In the genomic region with DNA sequence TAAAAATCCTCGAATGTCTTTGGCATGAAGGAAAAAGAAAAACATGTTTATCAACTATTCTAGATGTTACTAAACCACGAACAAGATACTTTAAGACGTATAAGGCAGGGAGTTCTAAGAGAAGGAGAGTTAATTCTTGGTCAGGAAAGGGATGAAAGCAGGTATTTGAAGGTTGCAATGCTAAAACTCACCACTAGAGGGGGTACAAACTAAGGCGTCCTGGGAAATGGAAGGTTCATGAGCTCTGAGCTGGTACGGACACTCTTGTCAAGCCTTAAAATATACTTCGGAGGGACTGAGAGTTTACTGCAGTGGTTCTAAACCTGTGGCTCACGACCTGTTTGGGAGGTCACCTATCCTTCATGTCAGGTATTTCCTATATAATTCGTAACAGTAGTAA, we compare ENCODE assay signal across 8 mouse cellular contexts. TPM values are rescaled to one million over a fixed set of nuclear protein-coding genes. Genes with fewer than 3 reads are reported as not detected.
DNase-seq lines count a peak whose midpoint lies in the region; ATAC-seq and TF ChIP-seq lines count a peak whose summit lies in the region.

No protein-coding gene starts in this region.

- no peak overlapping the region for H3K4me3 ChIP-seq in kidney, adult 2 months (ENCODE audit: insufficient read depth, low read depth, low read length)
- no peak overlapping the region for H3K4me3 ChIP-seq in kidney, embryonic 14.5 days (ENCODE audit: low read length)
- no peak overlapping the region for H3K4me3 ChIP-seq in heart, postnatal 0 days (ENCODE audit: low read depth, low read length)

- DNase-seq in kidney, adult 2 months = peak; percentile 73
- peak; percentile 38 for DNase-seq in urinary bladder, postnatal 14 days (ENCODE audit: low spot score)
- no peak for DNase-seq in urinary bladder, postnatal 4 days (ENCODE audit: low spot score in 2 of 2)
- peak; percentile 59 for DNase-seq in c-Kit-positive CD71-positive TER-119-negative erythroid progenitor cells, embryonic 14.5 days (ENCODE audit: low read depth)
- peak; percentile 55 for DNase-seq in heart, postnatal 0 days (ENCODE audit: low spot score)
- peak; percentile 32 to 38 for DNase-seq in natural killer cell, adult 2 months (ENCODE audit: low spot score in 2 of 2)
- DNase-seq in gastrocnemius, postnatal 14 days = no peak

- no peak for ATAC-seq in kidney, embryonic 14.5 days (ENCODE audit: low FRiP score, low TSS enrichment)
- ATAC-seq in heart, postnatal 0 days (ENCODE audit: insufficient read depth, low read depth) = no peak

- no peak overlapping the region for H3K9ac ChIP-seq in kidney, embryonic 14.5 days (ENCODE audit: low read depth, low read length)
- H3K9ac ChIP-seq in heart, postnatal 0 days (replicated peaks; ENCODE audit: low read depth, low read length) = no peak overlapping the region

- TF ChIP-seq POLR2A in kidney, adult 2 months (IDR thresholded peaks at IDR 0.05; ENCODE audit: low read depth, low read length) = no peak

- H3K27me3 ChIP-seq in kidney, adult 2 months (replicated peaks; ENCODE audit: control insufficient read depth, insufficient read depth, low read length) = no peaks in the 10 kb centered on the region; the same call in 1 of the 2 replicates
- no peaks in the 10 kb centered on the region for H3K27me3 ChIP-seq in kidney, embryonic 14.5 days (ENCODE audit: control insufficient read depth, insufficient read depth, low read length)
- no peaks in the 10 kb centered on the region for H3K27me3 ChIP-seq in heart, postnatal 0 days (ENCODE audit: control insufficient read depth, insufficient read depth, low read length)

- TF ChIP-seq CTCF in kidney, adult 2 months (conservative IDR thresholded peaks at IDR 0.05; ENCODE audit: insufficient read depth, insufficient read length, low read depth, low read length) = peak; percentile 54
- peak; percentile 90 for TF ChIP-seq CTCF in heart, postnatal 0 days (IDR thresholded peaks at IDR 0.05; ENCODE audit: low read depth)

- no peaks in the 10 kb centered on the region for H3K9me3 ChIP-seq in kidney, embryonic 14.5 days (ENCODE audit: control insufficient read depth, low read length)
- H3K9me3 ChIP-seq in heart, postnatal 0 days (replicated peaks; ENCODE audit: control insufficient read depth, low read length) = no peaks in the 10 kb centered on the region

- no peaks in the 10 kb centered on the region for H3K36me3 ChIP-seq in kidney, adult 2 months (ENCODE audit: control insufficient read depth, insufficient read depth, low read length)
- no peaks in the 10 kb centered on the region for H3K36me3 ChIP-seq in kidney, embryonic 14.5 days (ENCODE audit: control insufficient read depth, insufficient read depth, low read length)
- H3K36me3 ChIP-seq in heart, postnatal 0 days (replicated peaks; ENCODE audit: control insufficient read depth, insufficient read depth, low read length) = no peaks in the 10 kb centered on the region

- H3K4me2 ChIP-seq in kidney, embryonic 14.5 days (replicated peaks; ENCODE audit: low read depth, low read length) = no peak overlapping the region
- H3K4me2 ChIP-seq in heart, postnatal 0 days (ENCODE audit: low read depth, low read length) = no peak overlapping the region

- H3K27ac ChIP-seq in kidney, adult 2 months (ENCODE audit: insufficient read depth, low read depth, low read length) = no peak overlapping the region
- H3K27ac ChIP-seq in kidney, embryonic 14.5 days (ENCODE audit: low read depth, low read length) = no peak overlapping the region
- no peak overlapping the region for H3K27ac ChIP-seq in heart, postnatal 0 days (ENCODE audit: low read depth)

- H3K4me1 ChIP-seq in kidney, adult 2 months (ENCODE audit: control insufficient read depth, insufficient read depth, low read length) = no peaks in the 10 kb centered on the region
- H3K4me1 ChIP-seq in kidney, embryonic 14.5 days (ENCODE audit: control insufficient read depth, insufficient read depth, low read length) = no peaks in the 10 kb centered on the region
- H3K4me1 ChIP-seq in heart, postnatal 0 days (ENCODE audit: control insufficient read depth, insufficient read depth) = no peaks in the 10 kb centered on the region

- TF ChIP-seq EP300 in heart, postnatal 0 days (IDR thresholded peaks at IDR 0.05; ENCODE audit: low read depth) = no peak

- 34% methylated on average over 8 of the region's 8 CpGs for WGBS in kidney, adult 2 months
- 41% methylated on average over 8 of the region's 8 CpGs for WGBS in kidney, embryonic 14.5 days
- 43% methylated on average over 8 of the region's 8 CpGs for WGBS in heart, postnatal 0 days

- intact Hi-C loops in gastrocnemius, postnatal 14 days (cut with DNase I; ENCODE audit: low total_unique reads) = loop anchor here (10.0 kb wide), 2 partner anchors 430 to 540 kb away; no protein-coding TSS in a partner anchor

RNA-seq across cellular contexts. Expression of gene Il1r2, which starts 41.4 kb away (rescaled TPM):
- polyA plus RNA-seq in kidney, adult 2 months (2012; rRNA removed) = 0.12 and 0.38 TPM in 2 replicates
- polyA plus RNA-seq in kidney, embryonic 14.5 days (2014; fragmentation: Nextera tagmentation; extraction: Ambion mirVana) = 0.19 TPM in 1 of 2 replicates, not detected in the other
- total RNA-seq in heart, postnatal 0 days (2014; rRNA removed; ENCODE audit: low replicate concordance) = 1.1 and 6.9 TPM in 2 replicates
- 0.15 and 0.16 TPM in 2 replicates for polyA plus RNA-seq in heart, postnatal 0 days (2015; fragmentation: Nextera tagmentation; extraction: Ambion mirVana)
- under 1 TPM; 0.14 to 0.27 TPM for total RNA-seq in gastrocnemius, postnatal 14 days (2021)

Comparison
In these comparisons a context has a peak if more than half of its experiments do, and no peak if none do; other contexts are left out.
1. DNase-seq: peak in kidney, adult 2 months (single experiment), urinary bladder, postnatal 14 days (single experiment), c-Kit-positive CD71-positive TER-119-negative erythroid progenitor cells, embryonic 14.5 days (single experiment), heart, postnatal 0 days (single experiment) and natural killer cell, adult 2 months (2 of 2); none in urinary bladder, postnatal 4 days (0 of 2) and gastrocnemius, postnatal 14 days (single experiment).